Mouse (Mus musculus): Measurements from ENCODE around the gene Nmrk2. TPM values are rescaled to one million over a fixed set of nuclear protein-coding genes. Genes with fewer than 3 reads are reported as not detected.
A peak's percentile ranks its signal among the peaks of the same experiment; 100 is the strongest.

Gene Nmrk2
- total and polyA plus RNA-seq, 3 experiments: 6.3 to 8.8 (median 8.7) TPM

GRCm38 (mm10) chr10:81244146-81244545 lies 42.3 kb upstream of the Nmrk2 start:
- H3K79me2 ChIP-seq (replicated peaks; ENCODE audit: control insufficient read depth, insufficient read depth, low read length): no peaks in the 10 kb centered on the region
- TF ChIP-seq CTCF (IDR thresholded peaks at IDR 0.05) (no peak), POLR2A (IDR thresholded peaks at IDR 0.05; ENCODE audit: insufficient read depth, low read depth, low read length) (no peak), EP300 (IDR thresholded peaks at IDR 0.05; ENCODE audit: insufficient read depth, low read depth, low read length) (no peak)
- no peak for DNase-seq
- intact Hi-C loops (cut with DNase I): no loop called here
- WGBS: 79% methylated on average over 4 of the region's 4 CpGs
- H3K27me3 ChIP-seq (ENCODE audit: control insufficient read depth, insufficient read depth, low read length): peaks cover 5% of the 10 kb centered on the region; the same call in 1 of the 2 replicates
- H3K36me3 ChIP-seq (ENCODE audit: control insufficient read depth, insufficient read depth, low read length): no peaks in the 10 kb centered on the region
- H3K27ac ChIP-seq: no peak overlapping the region
- H3K9ac ChIP-seq (ENCODE audit: low read depth, low read length): no peak overlapping the region
- H3K4me3 ChIP-seq: no peak overlapping the region
- H3K4me1 ChIP-seq (ENCODE audit: control insufficient read depth, insufficient read depth, low read length): no peaks in the 10 kb centered on the region

DNA sequence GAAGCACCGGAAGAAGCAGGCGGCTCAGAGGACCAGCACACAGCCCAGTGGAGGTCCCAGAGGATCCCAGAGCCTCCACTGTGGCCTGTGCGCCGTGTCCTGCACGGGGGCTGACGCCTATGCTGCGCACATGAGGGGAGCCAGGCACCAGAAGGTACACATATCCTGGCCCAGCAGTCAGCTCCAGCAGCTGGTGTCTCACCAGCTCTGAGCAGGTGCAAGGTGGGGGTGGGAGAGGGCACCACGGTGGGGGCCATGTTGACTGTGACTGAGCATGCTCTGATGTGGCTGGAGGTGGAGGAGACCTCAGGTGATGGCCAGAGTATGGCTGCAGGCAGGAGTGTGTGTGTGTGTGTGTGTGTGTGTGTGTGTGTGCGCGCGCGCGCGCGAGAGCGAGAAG lies 40.2 kb upstream of the Nmrk2 start:
- Histone ChIP-seq H3K9ac (ENCODE audit: low read depth, low read length) (no peak overlapping the region), H3K36me3 (ENCODE audit: control insufficient read depth, insufficient read depth, low read length) (no peaks in the 10 kb centered on the region), H3K4me3 (no peak overlapping the region), H3K27me3 (ENCODE audit: control insufficient read depth, insufficient read depth, low read length) (peaks cover 5% of the 10 kb centered on the region; the same call in 1 of the 2 replicates), H3K27ac (no peak overlapping the region), H3K4me1 (ENCODE audit: control insufficient read depth, insufficient read depth, low read length) (no peaks in the 10 kb centered on the region), H3K79me2 (replicated peaks; ENCODE audit: control insufficient read depth, insufficient read depth, low read length) (no peaks in the 10 kb centered on the region)
- intact Hi-C loops (cut with DNase I): no loop called here
- no peak for DNase-seq
- TF ChIP-seq CTCF (IDR thresholded peaks at IDR 0.05) (no peak), POLR2A (IDR thresholded peaks at IDR 0.05; ENCODE audit: insufficient read depth, low read depth, low read length) (no peak), EP300 (IDR thresholded peaks at IDR 0.05; ENCODE audit: insufficient read depth, low read depth, low read length) (no peak)
- 90% methylated on average over 16 of the region's 16 CpGs for WGBS

- H3K4me1 ChIP-seq (ENCODE audit: control insufficient read depth, insufficient read depth, low read length): no peaks in the 10 kb centered on the region
- no peak overlapping the region for H3K4me3 ChIP-seq
- DNase-seq: no peak
- H3K79me2 ChIP-seq (replicated peaks; ENCODE audit: control insufficient read depth, insufficient read depth, low read length): no peaks in the 10 kb centered on the region
- TF ChIP-seq EP300 (IDR thresholded peaks at IDR 0.05; ENCODE audit: insufficient read depth, low read depth, low read length) (no peak), POLR2A (IDR thresholded peaks at IDR 0.05; ENCODE audit: insufficient read depth, low read depth, low read length) (no peak), CTCF (IDR thresholded peaks at IDR 0.05) (peak; percentile 68)
- 34% methylated on average over 13 of the region's 13 CpGs for WGBS
- no peaks in the 10 kb centered on the region for H3K36me3 ChIP-seq (ENCODE audit: control insufficient read depth, insufficient read depth, low read length)
- H3K27ac ChIP-seq: no peak overlapping the region
- no peak overlapping the region for H3K9ac ChIP-seq (ENCODE audit: low read depth, low read length)
- intact Hi-C loops (cut with DNase I): no loop called here
- H3K27me3 ChIP-seq (ENCODE audit: control insufficient read depth, insufficient read depth, low read length): peaks cover 5% of the 10 kb centered on the region; the same call in 1 of the 2 replicates
Measured at GRCm38 (mm10) chr10:81240876-81241275, 39.0 kb upstream of the Nmrk2 start.

DNA sequence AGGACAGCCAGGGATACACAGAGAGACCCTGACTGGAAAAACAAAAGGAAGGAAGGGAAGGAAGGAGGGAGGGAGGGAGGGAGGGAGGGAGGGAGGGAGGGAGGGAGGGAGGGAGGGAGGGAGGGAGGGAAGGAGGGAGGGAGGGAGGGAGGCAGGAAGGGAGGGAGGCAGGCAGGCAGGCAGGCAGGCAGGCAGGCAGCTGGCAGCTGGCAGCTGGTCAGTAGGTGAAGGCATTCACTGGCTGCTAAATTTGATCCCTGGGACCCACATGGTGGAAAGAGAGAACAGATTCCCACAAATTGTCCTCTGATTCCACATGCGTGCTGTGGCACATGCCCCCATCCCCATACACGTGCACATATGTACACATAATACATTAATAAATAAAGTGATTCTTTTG lies 36.8 kb upstream of the Nmrk2 start:
- TF ChIP-seq POLR2A (IDR thresholded peaks at IDR 0.05; ENCODE audit: insufficient read depth, low read depth, low read length) (no peak), CTCF (IDR thresholded peaks at IDR 0.05) (no peak), EP300 (IDR thresholded peaks at IDR 0.05; ENCODE audit: insufficient read depth, low read depth, low read length) (no peak)
- intact Hi-C loops (cut with DNase I): no loop called here
- Histone ChIP-seq H3K79me2 (replicated peaks; ENCODE audit: control insufficient read depth, insufficient read depth, low read length) (no peaks in the 10 kb centered on the region), H3K4me3 (no peak overlapping the region), H3K36me3 (ENCODE audit: control insufficient read depth, insufficient read depth, low read length) (no peaks in the 10 kb centered on the region), H3K27me3 (ENCODE audit: control insufficient read depth, insufficient read depth, low read length) (peaks cover 5% of the 10 kb centered on the region; the same call in 1 of the 2 replicates), H3K4me1 (ENCODE audit: control insufficient read depth, insufficient read depth, low read length) (no peaks in the 10 kb centered on the region), H3K27ac (no peak overlapping the region), H3K9ac (ENCODE audit: low read depth, low read length) (no peak overlapping the region)
- no peak for DNase-seq
- 83% methylated on average over 2 of the region's 2 CpGs for WGBS

DNA sequence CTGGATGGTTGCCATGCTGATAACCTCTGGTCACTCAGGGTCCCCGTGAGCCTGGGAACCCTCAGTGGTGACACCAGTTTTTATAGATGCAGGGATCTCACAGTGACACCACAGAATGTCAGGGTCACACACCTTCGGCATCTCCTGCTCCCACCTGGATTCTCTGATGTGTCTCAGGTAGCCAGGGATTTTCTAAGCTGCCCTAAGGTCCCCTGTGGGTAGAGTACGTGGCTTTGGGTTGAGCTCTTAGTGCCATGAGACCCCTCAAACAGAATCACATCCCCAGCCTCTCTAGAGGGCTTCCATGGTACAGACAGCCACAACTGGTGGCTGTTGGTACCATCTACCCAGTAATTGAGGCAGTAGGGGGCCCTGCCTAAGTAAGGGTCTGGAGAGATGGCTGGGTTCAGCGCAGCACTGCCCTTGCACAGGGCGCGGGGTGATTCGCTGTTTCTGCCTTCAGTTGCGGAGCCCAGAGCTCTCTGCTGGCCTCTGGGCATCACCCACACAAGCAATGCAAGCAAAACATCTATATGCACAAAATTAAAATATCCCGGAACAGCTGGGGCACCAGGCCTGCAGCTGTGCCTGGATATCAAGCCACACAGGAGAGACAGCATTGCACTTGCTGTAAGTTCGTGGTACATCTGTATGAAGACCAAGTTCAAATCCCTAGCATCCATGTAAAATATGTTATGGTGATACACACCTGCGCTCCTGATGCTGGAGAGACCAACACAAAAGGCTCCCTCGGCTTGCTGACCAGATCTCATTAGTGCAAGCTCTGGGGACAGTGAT lies 34.8 kb upstream of the Nmrk2 start:
- Histone ChIP-seq H3K79me2 (replicated peaks; ENCODE audit: control insufficient read depth, insufficient read depth, low read length) (no peaks in the 10 kb centered on the region), H3K4me3 (no peak overlapping the region), H3K4me1 (ENCODE audit: control insufficient read depth, insufficient read depth, low read length) (peaks cover 2% of the 10 kb centered on the region), H3K27ac (no peak overlapping the region), H3K9ac (ENCODE audit: low read depth, low read length) (no peak overlapping the region), H3K36me3 (ENCODE audit: control insufficient read depth, insufficient read depth, low read length) (no peaks in the 10 kb centered on the region), H3K27me3 (ENCODE audit: control insufficient read depth, insufficient read depth, low read length) (peaks cover 5% of the 10 kb centered on the region; the same call in 1 of the 2 replicates)
- no peak for DNase-seq
- intact Hi-C loops (cut with DNase I): no loop called here
- TF ChIP-seq POLR2A (IDR thresholded peaks at IDR 0.05; ENCODE audit: insufficient read depth, low read depth, low read length) (no peak), CTCF (IDR thresholded peaks at IDR 0.05) (no peak), EP300 (IDR thresholded peaks at IDR 0.05; ENCODE audit: insufficient read depth, low read depth, low read length) (no peak)
- 86% methylated on average over 12 of the region's 12 CpGs for whole genome bisulfite sequencing

DNA sequence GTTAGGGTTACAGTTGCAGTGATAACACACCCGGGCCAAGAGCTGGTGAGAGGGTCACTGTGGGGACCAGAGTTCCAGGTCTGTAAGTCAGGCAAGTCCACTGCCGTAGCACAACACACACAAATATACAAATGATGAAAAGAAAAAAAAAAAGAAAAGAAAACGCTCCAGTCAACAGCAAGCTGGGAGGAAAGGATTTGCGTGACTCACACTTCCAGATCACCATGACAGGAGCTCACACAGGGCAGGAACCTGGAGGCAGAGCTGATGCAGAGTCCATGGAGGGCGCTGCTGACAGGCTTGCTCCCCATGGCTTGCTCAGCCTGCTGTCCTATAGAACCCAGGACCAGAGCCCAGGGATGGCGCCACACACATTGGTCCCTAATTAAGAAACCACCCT lies 32.4 kb upstream of the Nmrk2 start:
- Histone ChIP-seq H3K4me3 (no peak overlapping the region), H3K27me3 (ENCODE audit: control insufficient read depth, insufficient read depth, low read length) (peaks cover 4% of the 10 kb centered on the region; the same call in 1 of the 2 replicates), H3K79me2 (replicated peaks; ENCODE audit: control insufficient read depth, insufficient read depth, low read length) (no peaks in the 10 kb centered on the region), H3K27ac (no peak overlapping the region), H3K4me1 (ENCODE audit: control insufficient read depth, insufficient read depth, low read length) (peaks cover 2% of the 10 kb centered on the region), H3K9ac (ENCODE audit: low read depth, low read length) (no peak overlapping the region), H3K36me3 (ENCODE audit: control insufficient read depth, insufficient read depth, low read length) (no peaks in the 10 kb centered on the region)
- no peak for DNase-seq
- TF ChIP-seq POLR2A (IDR thresholded peaks at IDR 0.05; ENCODE audit: insufficient read depth, low read depth, low read length): no peak
- no peak for TF ChIP-seq EP300 (IDR thresholded peaks at IDR 0.05; ENCODE audit: insufficient read depth, low read depth, low read length)
- no peak for TF ChIP-seq CTCF (IDR thresholded peaks at IDR 0.05)
- intact Hi-C loops (cut with DNase I): no loop called here
- 67% methylated on average over 6 of the region's 6 CpGs for WGBS

Data from heart, adult 2 months (tissue).